Mouse (Mus musculus): ENCODE results near the gene Hist1h2bn. TPM values are rescaled to one million over a fixed set of nuclear protein-coding genes. Genes with fewer than 3 reads are reported as not detected.
"Not testable (repeated sequence)": the region's sequence is repeated elsewhere in the genome, so short reads cannot be mapped to it uniquely, and the experiment has no call there.

Gene Hist1h2bn
- polyA plus RNA-seq, 1 experiment from 2014 or later = 5.8 TPM

DNA sequence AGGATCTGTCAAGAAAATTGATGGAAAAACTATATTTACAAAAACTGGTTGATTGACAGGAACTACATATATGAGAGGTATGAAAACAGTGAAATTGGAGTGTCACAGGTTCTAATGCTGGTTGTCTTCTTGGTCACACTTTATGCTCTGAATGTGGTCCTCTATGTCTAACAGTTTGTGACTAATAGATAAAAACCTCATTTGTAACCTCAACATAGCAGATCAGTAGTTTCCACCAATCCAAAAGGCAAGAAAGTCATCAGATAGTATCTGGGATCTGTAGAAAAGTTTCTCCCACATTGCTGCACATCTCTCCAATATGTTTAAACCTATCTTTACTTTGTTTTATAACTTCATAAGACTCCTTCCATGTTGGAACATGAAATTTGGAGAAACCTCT is 2.5 kb upstream of the Hist1h2bn start:
- no peak overlapping the region for H3K4me3 ChIP-seq (ENCODE audit: low read length)
- no peak overlapping the region for H3K4me2 ChIP-seq (ENCODE audit: low read depth, low read length)
- no peak overlapping the region; the same call in 1 of the 2 replicates for H3K27ac ChIP-seq (ENCODE audit: low read length)
- no peaks in the 10 kb centered on the region for H3K27me3 ChIP-seq (ENCODE audit: control insufficient read depth, insufficient read depth, low read depth, low read length)
- no peak for ATAC-seq (ENCODE audit: low read depth)
- H3K9me3 ChIP-seq (ENCODE audit: control insufficient read depth, low read length) = no peaks in the 10 kb centered on the region
- peaks cover 12% of the 10 kb centered on the region for H3K4me1 ChIP-seq (replicated peaks; ENCODE audit: control insufficient read depth, insufficient read depth, low read length)
- no peak overlapping the region for H3K9ac ChIP-seq (ENCODE audit: low read length)
- no peaks in the 10 kb centered on the region for H3K36me3 ChIP-seq (ENCODE audit: control insufficient read depth, insufficient read depth, low read length)

DNA sequence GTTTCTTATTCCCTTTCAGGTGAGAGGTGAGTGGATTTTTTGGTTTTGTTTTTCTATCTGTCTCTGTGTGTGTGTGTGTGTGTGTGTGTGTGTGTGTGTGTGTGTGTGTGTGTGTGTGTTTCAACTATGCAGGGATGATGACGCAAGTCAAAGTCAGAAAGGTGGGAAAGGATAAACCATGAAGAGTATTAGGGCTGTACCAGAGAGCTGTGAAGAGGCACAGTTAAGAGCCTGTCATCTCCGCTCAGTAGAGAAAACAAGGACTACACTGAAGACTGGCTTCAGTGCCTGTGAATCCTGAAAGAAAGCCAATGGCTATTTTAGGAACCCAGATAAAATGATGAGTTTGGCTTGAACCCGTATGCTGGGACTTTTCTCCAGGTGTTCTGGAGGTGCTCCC is 2.1 kb upstream of the Hist1h2bn start:
- H3K36me3 ChIP-seq (ENCODE audit: control insufficient read depth, insufficient read depth, low read length) = no peaks in the 10 kb centered on the region
- H3K4me1 ChIP-seq (replicated peaks; ENCODE audit: control insufficient read depth, insufficient read depth, low read length) = peaks cover 12% of the 10 kb centered on the region
- no peak overlapping the region for H3K4me3 ChIP-seq (ENCODE audit: low read length)
- no peak overlapping the region for H3K4me2 ChIP-seq (ENCODE audit: low read depth, low read length)
- no peaks in the 10 kb centered on the region for H3K9me3 ChIP-seq (ENCODE audit: control insufficient read depth, low read length)
- H3K27ac ChIP-seq (ENCODE audit: low read length) = peak overlapping the region; percentile 78
- 60% methylated on average over 3 of the region's 3 CpGs for WGBS
- H3K9ac ChIP-seq (ENCODE audit: low read length) = no peak overlapping the region
- no peaks in the 10 kb centered on the region for H3K27me3 ChIP-seq (ENCODE audit: control insufficient read depth, insufficient read depth, low read depth, low read length)
- ATAC-seq (ENCODE audit: low read depth) = no peak

DNA sequence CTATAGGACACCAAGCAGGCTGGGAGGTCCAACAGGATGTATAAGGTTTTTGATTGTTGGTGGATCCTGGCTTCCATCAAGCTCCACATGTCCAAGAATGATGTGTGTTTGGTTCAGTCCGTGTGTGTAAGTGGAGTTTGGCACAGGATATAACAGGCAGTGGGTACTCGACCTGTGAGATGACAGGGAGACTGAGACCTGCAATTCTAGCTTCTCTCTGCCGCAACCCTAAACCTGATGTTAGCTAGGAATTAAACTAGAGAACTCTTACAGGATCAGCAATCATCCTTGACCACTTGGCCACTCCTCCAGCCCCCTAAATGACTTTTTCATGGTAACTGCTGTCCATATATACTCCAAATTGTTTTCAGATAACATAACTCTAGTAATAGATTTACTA is 1.6 kb upstream of the Hist1h2bn start:
- Histone ChIP-seq H3K4me1 (replicated peaks; ENCODE audit: control insufficient read depth, insufficient read depth, low read length) (peaks cover 11% of the 10 kb centered on the region), H3K4me2 (ENCODE audit: low read depth, low read length) (peak overlapping the region; percentile 70), H3K27ac (ENCODE audit: low read length) (peak overlapping the region; percentile 78), H3K36me3 (ENCODE audit: control insufficient read depth, insufficient read depth, low read length) (no peaks in the 10 kb centered on the region), H3K9me3 (ENCODE audit: control insufficient read depth, low read length) (no peaks in the 10 kb centered on the region), H3K9ac (ENCODE audit: low read length) (0 out of 2 replicates have a peak overlapping the region, but pooled peaks have one; percentile 13), H3K27me3 (ENCODE audit: control insufficient read depth, insufficient read depth, low read depth, low read length) (no peaks in the 10 kb centered on the region), H3K4me3 (ENCODE audit: low read length) (no peak overlapping the region)
- no peak for ATAC-seq (ENCODE audit: low read depth)
- WGBS = 15% methylated on average over 3 of the region's 3 CpGs

DNA sequence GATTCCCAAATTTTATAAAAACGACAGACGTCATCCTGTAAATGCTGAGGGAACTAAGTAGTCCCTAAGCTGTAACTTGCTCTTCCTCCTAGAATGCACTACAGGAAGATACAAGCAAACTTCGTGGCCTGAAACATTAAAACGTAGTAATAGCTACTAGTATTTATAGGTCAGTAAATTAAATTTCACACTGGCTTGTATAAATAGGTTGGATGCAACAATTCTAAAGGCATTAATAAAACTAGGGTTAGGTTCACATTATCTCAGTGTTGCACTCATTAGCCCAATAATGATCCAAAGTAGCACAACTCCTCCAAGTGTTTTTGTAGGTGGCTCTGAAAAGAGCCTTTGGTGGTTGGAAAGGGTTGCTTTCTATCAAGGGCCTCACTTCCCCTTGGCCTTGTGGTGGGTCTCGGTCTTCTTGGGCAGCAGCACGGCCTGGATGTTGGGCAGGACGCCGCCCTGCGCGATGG is 836 bp upstream of the Hist1h2bn start:
- WGBS = 2% methylated on average over 7 of the region's 10 CpGs
- Histone ChIP-seq H3K4me1 (replicated peaks; ENCODE audit: control insufficient read depth, insufficient read depth, low read length) (peaks cover 8% of the 10 kb centered on the region; the same call in 1 of the 2 replicates), H3K27me3 (ENCODE audit: control insufficient read depth, insufficient read depth, low read depth, low read length) (no peaks in the 10 kb centered on the region), H3K4me3 (ENCODE audit: low read length) (peak overlapping the region; percentile 50), H3K4me2 (ENCODE audit: low read depth, low read length) (peak overlapping the region; percentile 70), H3K27ac (ENCODE audit: low read length) (peak overlapping the region; percentile 94), H3K36me3 (ENCODE audit: control insufficient read depth, insufficient read depth, low read length) (no peaks in the 10 kb centered on the region), H3K9ac (ENCODE audit: low read length) (peak overlapping the region; percentile 70), H3K9me3 (ENCODE audit: control insufficient read depth, low read length) (no peaks in the 10 kb centered on the region)
- ATAC-seq (ENCODE audit: low read depth) = no peak

DNA sequence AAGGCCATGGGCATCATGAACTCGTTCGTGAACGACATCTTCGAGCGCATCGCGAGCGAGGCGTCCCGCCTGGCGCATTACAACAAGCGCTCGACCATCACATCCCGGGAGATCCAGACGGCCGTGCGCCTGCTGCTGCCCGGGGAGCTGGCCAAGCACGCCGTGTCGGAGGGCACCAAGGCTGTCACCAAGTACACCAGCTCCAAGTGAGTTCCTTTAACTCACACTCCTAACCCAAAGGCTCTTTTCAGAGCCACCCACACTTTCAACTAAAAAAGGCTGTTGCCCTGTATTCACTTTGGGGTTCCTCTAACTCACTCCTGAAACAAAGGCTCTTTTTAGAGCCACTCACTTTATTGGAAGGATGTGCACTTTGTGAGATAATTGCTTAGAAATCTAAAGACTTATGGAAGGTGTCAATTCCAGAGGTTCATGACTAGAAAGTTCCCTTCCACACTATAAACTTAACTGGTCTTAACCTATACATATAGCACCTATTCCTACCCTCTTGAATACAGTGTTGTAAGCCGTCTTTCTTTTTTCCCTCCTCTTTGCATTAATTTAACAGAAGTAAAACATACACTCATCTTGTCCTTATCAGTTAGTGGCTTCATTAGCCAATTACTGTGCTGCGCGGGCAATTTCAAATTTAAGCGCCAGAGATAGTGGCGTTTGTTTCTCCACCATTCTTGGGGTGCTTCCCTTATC is 525 bp downstream of the Hist1h2bn start:
- Histone ChIP-seq H3K4me2 (ENCODE audit: low read depth, low read length) (peak overlapping the region; percentile 64), H3K27ac (ENCODE audit: low read length) (peak overlapping the region; percentile 91), H3K4me3 (ENCODE audit: low read length) (peak overlapping the region; percentile 54), H3K9ac (ENCODE audit: low read length) (peak overlapping the region; percentile 71)
- ATAC-seq (ENCODE audit: low read depth); H3K4me1 ChIP-seq (replicated peaks; ENCODE audit: control insufficient read depth, insufficient read depth, low read length); H3K27me3 ChIP-seq (ENCODE audit: control insufficient read depth, insufficient read depth, low read depth, low read length); H3K36me3 ChIP-seq (ENCODE audit: control insufficient read depth, insufficient read depth, low read length); H3K9me3 ChIP-seq (ENCODE audit: control insufficient read depth, low read length): not testable (repeated sequence)
- WGBS = 0% methylated on average over 21 of the region's 26 CpGs

DNA sequence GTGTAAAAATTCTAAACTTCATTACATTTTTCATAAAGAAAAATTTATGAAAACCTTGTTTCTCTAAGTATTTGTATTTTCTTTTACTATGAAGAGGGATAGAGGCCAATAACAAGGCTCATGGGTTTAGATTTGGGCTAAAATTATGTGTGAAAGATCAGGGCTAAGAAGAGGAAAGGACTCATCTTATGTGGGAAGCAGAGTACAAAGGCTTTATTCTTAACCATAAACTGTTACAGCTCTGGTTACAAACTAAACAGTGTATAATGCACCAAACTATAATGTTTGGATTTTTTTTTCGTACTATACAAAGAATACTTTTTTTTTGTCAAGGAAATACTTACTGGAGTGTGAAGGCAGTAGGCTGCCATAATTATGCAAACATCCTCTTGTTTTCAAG is 1.8 kb downstream of the Hist1h2bn start:
- no peak overlapping the region for H3K27ac ChIP-seq (ENCODE audit: low read length)
- ATAC-seq (ENCODE audit: low read depth) = no peak
- no peaks in the 10 kb centered on the region for H3K9me3 ChIP-seq (ENCODE audit: control insufficient read depth, low read length)
- 49% methylated on average over 1 of the region's 1 CpGs for WGBS
- H3K36me3 ChIP-seq (ENCODE audit: control insufficient read depth, insufficient read depth, low read length) = no peaks in the 10 kb centered on the region
- H3K4me1 ChIP-seq (replicated peaks; ENCODE audit: control insufficient read depth, insufficient read depth, low read length) = peaks cover 6% of the 10 kb centered on the region; the same call in 1 of the 2 replicates
- no peaks in the 10 kb centered on the region for H3K27me3 ChIP-seq (ENCODE audit: control insufficient read depth, insufficient read depth, low read depth, low read length)
- peak overlapping the region; percentile 22; the same call in 1 of the 2 replicates for H3K4me2 ChIP-seq (ENCODE audit: low read depth, low read length)
- H3K9ac ChIP-seq (ENCODE audit: low read length) = no peak overlapping the region
- no peak overlapping the region for H3K4me3 ChIP-seq (ENCODE audit: low read length)

DNA sequence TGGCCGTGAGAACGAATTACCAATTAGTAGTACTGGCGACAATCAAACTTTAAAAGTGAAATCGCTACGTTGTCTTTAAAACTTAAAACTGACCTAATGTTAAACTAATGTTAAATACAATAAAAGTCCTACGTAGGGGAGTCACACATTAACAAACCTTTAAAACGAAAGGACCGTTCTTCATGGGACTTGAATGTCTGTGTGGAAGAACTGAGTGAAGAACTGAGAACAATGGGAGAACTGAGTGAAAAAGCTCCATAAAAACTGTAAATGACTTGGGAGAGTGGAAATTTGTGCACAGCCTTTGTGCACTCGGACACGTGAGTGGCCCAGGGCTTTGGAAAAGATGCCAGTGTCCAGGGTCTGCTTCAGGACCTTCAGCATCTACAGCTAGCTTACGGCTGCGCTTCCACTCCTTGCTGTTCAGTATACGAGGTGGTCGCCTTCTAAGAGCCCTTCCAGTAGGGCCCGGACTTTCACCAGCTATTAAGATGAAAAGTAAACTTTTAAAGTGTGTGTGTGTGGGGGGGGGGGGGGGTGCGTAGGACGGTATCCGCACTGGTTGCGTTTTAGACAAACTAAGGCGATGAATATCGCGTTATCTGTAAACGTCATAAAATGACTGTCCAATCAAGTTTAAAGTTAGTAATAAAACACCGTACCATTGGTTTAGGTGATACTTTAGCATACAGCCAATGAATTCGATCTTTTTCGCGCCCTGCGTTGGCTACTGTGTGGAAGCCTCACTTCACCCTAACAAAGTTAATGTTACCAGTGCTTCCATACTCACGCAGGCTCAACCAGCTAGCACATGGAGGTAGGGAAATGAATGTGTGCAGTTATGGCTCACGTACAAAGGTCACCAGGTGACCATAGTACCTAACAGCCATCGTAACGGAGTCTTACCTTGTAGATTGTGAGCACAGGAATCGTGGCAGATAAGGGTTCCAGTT is 25.2 kb downstream of the Hist1h2bn start:
- Histone ChIP-seq H3K27ac (ENCODE audit: low read length) (peak overlapping the region; percentile 98), H3K4me3 (ENCODE audit: low read length) (peak overlapping the region; percentile 72), H3K36me3 (ENCODE audit: control insufficient read depth, insufficient read depth, low read length) (no peaks in the 10 kb centered on the region), H3K4me1 (replicated peaks; ENCODE audit: control insufficient read depth, insufficient read depth, low read length) (peaks cover 19% of the 10 kb centered on the region; the same call in 1 of the 2 replicates), H3K27me3 (ENCODE audit: control insufficient read depth, insufficient read depth, low read depth, low read length) (no peaks in the 10 kb centered on the region), H3K4me2 (ENCODE audit: low read depth, low read length) (peak overlapping the region; percentile 77), H3K9me3 (ENCODE audit: control insufficient read depth, low read length) (no peaks in the 10 kb centered on the region), H3K9ac (ENCODE audit: low read length) (peak overlapping the region; percentile 89)
- 3% methylated on average over 33 of the region's 33 CpGs for WGBS
- peak; percentile 85 for ATAC-seq (ENCODE audit: low read depth)

DNA sequence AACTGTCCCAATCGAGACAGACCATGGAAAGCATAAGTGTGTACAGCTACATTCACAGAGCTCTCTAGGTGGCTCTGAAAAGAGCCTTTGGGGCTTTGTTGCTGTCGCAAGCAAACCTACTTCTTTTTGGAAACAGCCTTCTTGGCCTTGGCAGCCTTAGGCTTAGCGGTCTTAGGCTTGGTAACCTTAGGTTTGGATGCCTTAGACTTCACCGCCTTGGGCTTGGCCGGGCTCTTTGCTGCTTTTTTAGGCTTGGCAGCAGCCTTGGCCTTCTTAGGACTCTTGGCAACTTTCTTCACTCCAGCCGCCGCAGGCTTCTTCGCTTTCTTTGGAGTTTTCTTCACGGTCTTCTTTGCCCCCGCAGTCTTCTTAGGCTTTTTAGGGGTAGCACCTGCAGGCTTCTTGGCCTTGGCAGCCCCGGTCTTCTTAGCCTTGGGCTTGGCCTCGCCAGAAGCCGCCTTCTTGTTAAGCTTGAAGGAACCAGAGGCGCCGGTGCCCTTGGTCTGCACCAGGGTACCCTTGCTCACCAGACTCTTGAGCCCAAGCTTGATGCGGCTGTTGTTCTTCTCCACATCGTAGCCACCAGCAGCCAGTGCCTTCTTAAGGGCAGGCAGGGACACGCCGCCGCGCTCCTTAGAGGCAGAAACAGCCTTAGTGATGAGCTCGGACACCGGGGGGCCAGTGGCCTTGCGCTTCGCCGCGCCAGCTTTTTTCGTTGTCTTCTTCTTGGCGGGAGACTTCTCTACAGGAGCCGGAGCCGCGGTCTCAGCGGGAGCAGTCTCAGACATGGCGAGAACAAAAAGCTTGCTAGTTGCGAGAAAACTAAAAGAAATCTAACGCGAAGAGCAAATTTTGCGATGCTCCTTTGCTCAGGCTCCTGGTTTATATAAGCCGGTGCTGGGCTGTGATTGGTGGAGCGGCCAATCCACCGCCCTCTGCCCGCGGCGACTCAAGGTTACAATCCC is 26.1 kb downstream of the Hist1h2bn start, which contains the start of gene Hist1h1b:
Gene Hist1h1b, minus strand, starts transcription at position 859 of the 965 bp plus-strand sequence.
- ATAC-seq (ENCODE audit: low read depth) = peak; percentile 51
- Histone ChIP-seq H3K27ac (ENCODE audit: low read length) (peak within 1 kb of the TSS; percentile 98), H3K4me2 (ENCODE audit: low read depth, low read length) (peak within 1 kb of the TSS; percentile 77), H3K27me3 (ENCODE audit: control insufficient read depth, insufficient read depth, low read depth, low read length) (no peaks in the 10 kb centered on the region), H3K4me1 (replicated peaks; ENCODE audit: control insufficient read depth, insufficient read depth, low read length) (peaks cover 24% of the 10 kb centered on the region; the same call in 1 of the 2 replicates), H3K9me3 (ENCODE audit: control insufficient read depth, low read length) (no peaks in the 10 kb centered on the region), H3K9ac (ENCODE audit: low read length) (peak within 1 kb of the TSS; percentile 89), H3K4me3 (ENCODE audit: low read length) (peak within 1 kb of the TSS; percentile 72), H3K36me3 (ENCODE audit: control insufficient read depth, insufficient read depth, low read length) (no peaks in the 10 kb centered on the region)
- WGBS = under 1% methylated on average over 44 of the region's 44 CpGs
